Mouse (Mus musculus) small intestine, adult 2 months (tissue): ENCODE data around the gene Wnk1.

ENCODE experiments used
- CTCF ChIP-seq: fragments of 200-500 bp; IDR thresholded peaks from 2 replicates; pipeline ENCODE4 v1.5.1; 2012; ENCODE audit warnings: low read depth, mild to moderate bottlenecking, control low read depth, inconsistent platforms, low read length, moderate library complexity, mixed read lengths; ENCODE audit not compliant: insufficient replicate concordance, insufficient read length; ENCODE audit errors: extremely low read depth
- POLR2A ChIP-seq: fragments of 200-500 bp; IDR thresholded peaks from 2 replicates; pipeline ENCODE4 v1.6.1; 2012; ENCODE audit warnings: low read depth, mild to moderate bottlenecking, control low read depth, inconsistent platforms, low read length, moderate library complexity

- TF ChIP-seq CTCF (no peak), POLR2A (no peak)
Measured at GRCm38 (mm10) chr6:120011440-120011839, 27.0 kb downstream of the Wnk1 start.
